Mouse (Mus musculus): ENCODE results near the gene Tsc1.

Gene Tsc1

GRCm38 (mm10) chr2:28740159-28740558 lies 99.1 kb downstream of the Tsc1 start:
- no peak for DNase-seq

Measured in lung, postnatal 14 days (tissue).